Mouse (Mus musculus): Measurements from ENCODE around the gene Iqcf1. TPM values are rescaled to one million over a fixed set of nuclear protein-coding genes. Genes with fewer than 3 reads are reported as not detected.

Iqcf1 gene
- polyA plus RNA-seq, 1 experiment from 2014 or later: not detected

DNA sequence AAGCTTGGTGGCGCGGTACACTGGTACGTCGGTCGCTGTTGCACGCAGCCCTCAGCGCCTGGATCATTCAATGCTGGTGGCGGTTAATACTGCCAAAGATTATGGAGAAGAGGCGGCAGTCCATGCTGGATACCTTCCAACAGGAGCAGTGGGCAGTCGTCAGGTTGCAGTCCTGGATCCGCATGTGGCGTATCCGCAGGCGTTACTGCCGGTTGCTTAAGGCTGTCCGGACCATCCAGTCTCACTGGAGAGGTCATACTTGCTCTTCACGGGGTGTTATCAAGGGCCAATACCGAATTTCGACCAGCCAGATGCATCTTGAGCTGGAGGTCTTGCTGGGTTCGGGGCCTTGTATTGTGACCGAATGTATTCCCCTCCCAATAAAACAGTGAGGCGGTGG, 2.1 kb downstream of the Iqcf1 start:
- no peak overlapping the region for H3K4me2 ChIP-seq
- H3K27me3 ChIP-seq (replicated peaks): no peaks in the 10 kb centered on the region
- 84% methylated on average over 22 of the region's 22 CpGs for WGBS
- no peaks in the 10 kb centered on the region for H3K9me3 ChIP-seq
- no peaks in the 10 kb centered on the region for H3K36me3 ChIP-seq
- no peak for ATAC-seq (ENCODE audit: insufficient read depth, low FRiP score, low read depth)
- no peak overlapping the region for H3K27ac ChIP-seq
- no peaks in the 10 kb centered on the region for H3K4me1 ChIP-seq
- no peak overlapping the region for H3K9ac ChIP-seq
- H3K4me3 ChIP-seq (replicated peaks): no peak overlapping the region

DNA sequence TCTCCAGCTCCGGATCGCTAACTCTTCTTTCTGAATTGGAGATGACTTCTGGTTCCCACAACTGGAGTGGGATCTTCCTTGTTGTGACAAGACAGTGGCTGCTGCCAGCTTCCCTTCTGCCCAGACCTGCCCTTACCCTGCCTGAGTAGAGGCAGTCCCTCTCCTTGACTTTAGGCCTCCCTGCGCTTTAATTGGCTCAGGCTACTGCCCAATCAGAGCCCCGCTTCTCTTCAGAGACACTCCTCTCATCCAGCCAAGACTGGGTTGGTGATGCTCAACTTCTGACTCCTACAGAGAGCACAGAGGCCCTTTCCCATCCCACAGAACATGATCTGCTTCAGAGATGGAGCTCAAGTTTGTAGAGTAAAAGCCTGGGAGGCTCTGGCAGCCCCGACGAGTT, 4.5 kb downstream of the Iqcf1 start:
- Histone ChIP-seq H3K27ac (no peak overlapping the region), H3K9ac (no peak overlapping the region), H3K27me3 (replicated peaks) (no peaks in the 10 kb centered on the region), H3K4me2 (no peak overlapping the region), H3K36me3 (no peaks in the 10 kb centered on the region), H3K4me1 (no peaks in the 10 kb centered on the region), H3K9me3 (no peaks in the 10 kb centered on the region), H3K4me3 (replicated peaks) (no peak overlapping the region)
- ATAC-seq (ENCODE audit: insufficient read depth, low FRiP score, low read depth): no peak
- WGBS: 78% methylated on average over 6 of the region's 6 CpGs

DNA sequence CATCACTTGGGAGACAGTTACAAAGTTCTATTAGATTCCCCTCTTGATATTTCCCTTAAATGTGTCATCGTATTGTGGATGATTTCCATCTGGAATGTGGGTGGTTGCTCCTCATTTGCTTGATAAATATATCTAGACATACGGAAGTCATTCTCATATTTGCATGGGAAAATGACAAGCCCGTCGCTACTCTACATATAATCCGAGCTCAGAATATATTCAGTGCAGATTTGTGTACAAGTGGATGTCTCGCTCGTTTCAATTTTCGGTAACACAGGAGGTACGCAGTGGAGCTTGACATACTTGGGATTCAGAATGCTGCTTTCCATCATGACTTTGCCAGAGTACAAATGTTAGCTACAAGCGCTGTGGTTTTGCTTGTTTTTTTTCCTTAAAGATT, 9.6 kb downstream of the Iqcf1 start:
- Histone ChIP-seq H3K9ac (no peak overlapping the region), H3K4me2 (no peak overlapping the region), H3K4me3 (replicated peaks) (no peak overlapping the region), H3K27me3 (replicated peaks) (no peaks in the 10 kb centered on the region), H3K4me1 (no peaks in the 10 kb centered on the region), H3K36me3 (no peaks in the 10 kb centered on the region), H3K27ac (no peak overlapping the region), H3K9me3 (no peaks in the 10 kb centered on the region)
- ATAC-seq (ENCODE audit: insufficient read depth, low FRiP score, low read depth): no peak
- WGBS: 90% methylated on average over 10 of the region's 10 CpGs

DNA sequence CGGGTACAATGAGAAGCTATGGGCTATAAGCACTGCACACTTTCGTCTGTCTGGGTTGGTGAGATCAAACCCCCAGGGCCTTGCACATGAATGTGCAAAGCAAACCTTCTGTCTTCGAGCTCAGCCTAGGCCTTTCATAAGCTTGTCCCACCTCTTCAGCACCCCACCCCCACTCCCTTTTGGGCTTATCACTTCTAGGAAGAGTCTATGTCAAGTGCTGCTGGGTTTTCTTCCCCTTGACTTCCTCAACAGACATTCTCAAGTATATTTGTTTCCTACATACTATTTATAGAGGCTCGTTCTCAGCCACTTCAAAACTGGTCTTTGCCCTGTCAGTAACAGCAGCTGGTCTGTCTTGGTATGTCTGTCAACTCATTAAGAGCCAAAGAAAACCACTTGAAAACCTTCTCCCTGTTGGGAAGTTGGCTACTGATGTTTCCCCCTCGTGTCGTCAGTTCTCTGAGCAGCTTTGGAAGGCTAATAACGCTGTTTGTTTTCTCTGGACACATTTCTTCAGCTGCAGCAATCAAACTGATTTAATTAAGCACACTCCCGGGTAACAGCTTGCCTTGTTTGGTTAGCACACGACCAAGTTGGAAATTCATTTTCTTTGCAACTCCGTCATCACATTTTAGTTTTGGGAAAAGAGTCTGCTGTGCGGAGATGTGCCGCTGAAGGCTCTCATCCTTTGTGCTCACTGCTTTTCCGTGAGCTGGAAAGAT, 13.1 kb downstream of the Iqcf1 start:
- H3K36me3 ChIP-seq: no peaks in the 10 kb centered on the region
- H3K9ac ChIP-seq: no peak overlapping the region
- no peaks in the 10 kb centered on the region for H3K4me1 ChIP-seq
- no peaks in the 10 kb centered on the region for H3K27me3 ChIP-seq (replicated peaks)
- no peak overlapping the region for H3K27ac ChIP-seq
- H3K4me2 ChIP-seq: no peak overlapping the region
- no peaks in the 10 kb centered on the region for H3K9me3 ChIP-seq
- 60% methylated on average over 13 of the region's 13 CpGs for WGBS
- no peak for ATAC-seq (ENCODE audit: insufficient read depth, low FRiP score, low read depth)
- no peak overlapping the region for H3K4me3 ChIP-seq (replicated peaks)

DNA sequence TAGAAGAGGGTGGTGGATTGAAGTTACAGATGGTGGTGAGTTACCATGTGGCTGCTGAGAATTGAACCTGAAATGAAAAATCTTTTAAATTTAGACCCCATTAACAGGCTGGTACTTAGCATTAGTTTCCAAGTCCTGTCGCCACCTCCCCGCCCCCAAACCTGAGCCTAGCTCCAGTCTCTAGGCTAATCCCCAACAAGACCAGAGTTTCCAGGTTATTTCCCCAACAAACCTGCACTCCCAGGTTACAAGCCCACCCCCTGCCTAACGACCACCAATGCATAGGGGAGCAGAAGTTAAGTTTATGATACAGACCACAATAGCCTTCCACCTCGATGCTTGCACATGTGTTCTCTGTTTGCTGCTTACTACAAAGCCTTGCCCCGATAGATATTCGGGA, 13.8 kb downstream of the Iqcf1 start:
- no peaks in the 10 kb centered on the region for H3K36me3 ChIP-seq
- H3K4me2 ChIP-seq: no peak overlapping the region
- 73% methylated on average over 6 of the region's 6 CpGs for WGBS
- no peaks in the 10 kb centered on the region for H3K4me1 ChIP-seq
- no peak overlapping the region for H3K27ac ChIP-seq
- H3K4me3 ChIP-seq (replicated peaks): no peak overlapping the region
- ATAC-seq (ENCODE audit: insufficient read depth, low FRiP score, low read depth): no peak
- H3K9me3 ChIP-seq: no peaks in the 10 kb centered on the region
- H3K27me3 ChIP-seq (replicated peaks): no peaks in the 10 kb centered on the region
- H3K9ac ChIP-seq: no peak overlapping the region

DNA sequence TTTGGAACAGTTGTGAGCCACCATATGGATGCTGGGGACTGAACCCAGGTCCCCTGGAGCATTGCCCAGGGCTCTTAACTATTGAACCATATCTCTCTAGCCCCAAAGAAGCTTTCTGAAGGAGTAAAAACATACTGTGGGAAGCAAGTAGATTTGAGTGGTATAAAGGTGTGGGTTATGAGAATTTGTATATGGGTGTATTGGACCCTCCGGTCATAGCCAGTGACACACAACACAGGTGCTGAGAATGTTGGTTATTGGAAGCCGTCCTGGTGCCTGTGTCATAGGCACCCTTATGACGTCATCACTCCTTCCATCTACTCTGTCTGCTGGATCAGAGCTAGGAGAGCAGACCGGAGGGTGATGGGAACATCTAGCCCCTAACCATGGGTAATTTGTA, 14.5 kb downstream of the Iqcf1 start, which contains the start of gene Iqcf5:
Iqcf5 (plus strand) TSS at position 301 of the 400 bp plus-strand sequence.
- no peak for ATAC-seq (ENCODE audit: insufficient read depth, low FRiP score, low read depth)
- 85% methylated on average over 4 of the region's 4 CpGs for WGBS

DNA sequence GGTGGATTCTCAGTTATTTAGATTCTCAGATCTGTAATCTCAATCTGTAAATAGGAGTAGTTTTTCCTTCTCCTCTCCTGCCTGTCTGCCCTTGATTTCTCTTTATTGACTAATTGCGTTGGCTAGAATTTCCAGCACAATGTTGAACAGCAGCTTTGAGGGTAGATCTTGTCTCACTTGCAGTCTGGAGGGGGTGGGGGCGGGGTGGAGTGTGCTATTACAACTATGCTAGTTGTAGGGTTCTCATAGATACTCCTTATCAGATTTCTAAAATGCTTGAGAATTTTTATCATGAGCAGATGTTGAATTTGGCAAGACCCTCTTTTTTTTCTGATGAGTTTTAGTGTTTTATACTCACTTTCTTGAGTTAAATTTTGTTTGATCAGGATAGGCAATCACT, 19.7 kb downstream of the Iqcf1 start:
- no peaks in the 10 kb centered on the region for H3K36me3 ChIP-seq

More for the DNA sequence above, 14.5 kb downstream of the Iqcf1 start, which contains the start of gene Iqcf5:
- Histone ChIP-seq H3K9ac (no peak within 1 kb of the TSS), H3K27ac (no peak within 1 kb of the TSS), H3K4me2 (no peak within 1 kb of the TSS), H3K4me3 (replicated peaks) (no peak within 1 kb of the TSS), H3K36me3 (no peaks in the 10 kb centered on the region), H3K4me1 (no peaks in the 10 kb centered on the region), H3K27me3 (replicated peaks) (no peaks in the 10 kb centered on the region), H3K9me3 (no peaks in the 10 kb centered on the region)

DNA sequence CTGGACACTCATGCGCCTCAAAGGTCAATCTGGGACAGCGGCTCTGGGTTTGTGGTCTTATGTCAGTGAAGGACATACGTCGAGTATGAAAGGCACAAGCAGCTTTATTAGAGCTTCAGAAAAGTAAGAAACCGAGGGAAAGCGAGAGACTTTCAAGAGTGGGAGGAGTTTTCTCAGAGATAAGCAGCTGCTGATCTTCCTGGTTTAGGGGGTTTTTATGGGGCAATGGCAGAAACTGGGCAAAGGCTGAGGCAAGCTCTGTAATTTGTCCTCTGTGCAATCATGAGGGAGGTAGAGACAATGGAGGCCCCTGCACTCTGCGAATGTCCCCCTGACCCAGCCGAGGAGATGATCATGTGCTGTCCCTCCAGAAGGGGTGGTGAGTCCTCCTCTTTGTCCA, 20.1 kb downstream of the Iqcf1 start:
- no peak overlapping the region for H3K27ac ChIP-seq
- no peaks in the 10 kb centered on the region for H3K4me1 ChIP-seq
- no peaks in the 10 kb centered on the region for H3K27me3 ChIP-seq (replicated peaks)
- no peak overlapping the region for H3K9ac ChIP-seq
- no peak for ATAC-seq (ENCODE audit: insufficient read depth, low FRiP score, low read depth)
- H3K4me3 ChIP-seq (replicated peaks): no peak overlapping the region
- H3K36me3 ChIP-seq: no peaks in the 10 kb centered on the region
- H3K9me3 ChIP-seq: no peaks in the 10 kb centered on the region
- no peak overlapping the region for H3K4me2 ChIP-seq
- WGBS: 73% methylated on average over 8 of the region's 8 CpGs

More for the DNA sequence above, 19.7 kb downstream of the Iqcf1 start:
- H3K9ac ChIP-seq: no peak overlapping the region
- no peak overlapping the region for H3K4me2 ChIP-seq
- H3K4me3 ChIP-seq (replicated peaks): no peak overlapping the region
- H3K9me3 ChIP-seq: no peaks in the 10 kb centered on the region
- no peak overlapping the region for H3K27ac ChIP-seq
- H3K27me3 ChIP-seq (replicated peaks): no peaks in the 10 kb centered on the region
- WGBS: 63% methylated on average over 2 of the region's 2 CpGs
- H3K4me1 ChIP-seq: no peaks in the 10 kb centered on the region
- ATAC-seq (ENCODE audit: insufficient read depth, low FRiP score, low read depth): no peak

DNA sequence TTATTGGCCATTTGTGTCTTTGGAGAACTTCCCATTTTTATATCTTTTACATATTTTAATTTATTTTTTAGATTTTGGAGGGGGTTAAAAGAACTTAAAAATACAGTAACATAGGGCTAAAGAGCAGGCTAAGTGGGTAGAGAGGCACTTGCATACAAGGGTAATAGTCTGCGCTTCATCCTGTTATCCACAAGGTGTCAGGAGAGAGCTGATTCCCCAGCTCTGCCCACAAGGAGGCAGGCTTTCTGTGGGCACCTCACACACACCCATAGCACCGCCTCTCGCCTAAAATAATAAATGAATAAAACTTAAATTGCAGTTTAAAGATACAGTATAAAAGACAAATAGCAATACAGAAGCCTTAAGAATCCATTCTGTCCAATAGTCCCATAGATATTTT, 32.1 kb downstream of the Iqcf1 start:
- H3K9ac ChIP-seq: no peak overlapping the region
- no peak overlapping the region for H3K27ac ChIP-seq
- H3K4me2 ChIP-seq: no peak overlapping the region
- H3K9me3 ChIP-seq: no peaks in the 10 kb centered on the region
- ATAC-seq (ENCODE audit: insufficient read depth, low FRiP score, low read depth): no peak
- no peaks in the 10 kb centered on the region for H3K36me3 ChIP-seq
- 38% methylated on average over 3 of the region's 3 CpGs for WGBS
- no peaks in the 10 kb centered on the region for H3K4me1 ChIP-seq
- H3K4me3 ChIP-seq (replicated peaks): no peak overlapping the region
- H3K27me3 ChIP-seq (replicated peaks): no peaks in the 10 kb centered on the region

DNA sequence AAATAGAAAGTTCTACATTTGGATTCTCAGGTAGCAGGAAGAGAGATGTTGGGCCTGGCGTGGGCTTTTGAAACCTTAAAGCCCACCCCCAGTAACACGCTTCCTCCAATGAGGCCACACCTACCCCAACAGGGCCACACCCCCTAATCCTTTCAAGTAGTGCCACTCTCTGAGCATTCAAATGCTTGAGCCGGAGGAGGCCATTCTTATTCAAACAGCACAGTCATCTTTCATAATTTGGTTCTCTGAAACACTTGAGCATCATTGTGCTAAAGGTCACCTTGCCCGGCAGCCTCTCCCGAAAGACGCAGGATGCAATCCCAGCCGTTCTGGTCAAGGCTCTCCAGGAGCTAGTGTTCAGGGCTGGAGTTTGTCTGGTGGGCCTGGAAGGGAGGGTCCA, 34.5 kb downstream of the Iqcf1 start:
- 90% methylated on average over 7 of the region's 7 CpGs for WGBS
- Histone ChIP-seq H3K4me3 (replicated peaks) (no peak overlapping the region), H3K4me2 (no peak overlapping the region), H3K36me3 (no peaks in the 10 kb centered on the region), H3K9ac (no peak overlapping the region), H3K4me1 (no peaks in the 10 kb centered on the region), H3K27ac (no peak overlapping the region), H3K27me3 (replicated peaks) (no peaks in the 10 kb centered on the region), H3K9me3 (no peaks in the 10 kb centered on the region)
- no peak for ATAC-seq (ENCODE audit: insufficient read depth, low FRiP score, low read depth)

DNA sequence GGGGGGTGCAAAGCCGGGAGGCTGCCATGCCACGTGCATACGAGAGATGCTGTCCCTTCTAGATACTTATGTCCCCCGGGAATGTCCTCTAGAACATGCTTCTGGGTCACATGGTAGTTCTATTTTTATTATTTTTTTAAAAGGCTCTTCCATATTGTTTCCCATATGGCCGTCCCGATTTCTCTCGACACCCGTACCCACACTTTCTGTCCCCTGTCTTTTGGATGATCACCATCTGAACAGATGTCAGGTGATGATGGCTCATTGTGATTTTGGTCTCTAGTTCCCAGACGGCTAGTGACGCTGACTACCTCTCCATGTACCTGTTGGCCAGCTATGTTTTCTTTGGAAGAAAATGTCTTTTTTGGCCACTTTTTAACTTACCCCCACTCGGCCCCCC, 35.2 kb downstream of the Iqcf1 start:
- Histone ChIP-seq H3K4me2 (no peak overlapping the region), H3K4me1 (no peaks in the 10 kb centered on the region), H3K9ac (no peak overlapping the region), H3K27me3 (replicated peaks) (no peaks in the 10 kb centered on the region), H3K9me3 (no peaks in the 10 kb centered on the region), H3K4me3 (replicated peaks) (no peak overlapping the region), H3K27ac (no peak overlapping the region), H3K36me3 (no peaks in the 10 kb centered on the region)
- 87% methylated on average over 11 of the region's 11 CpGs for WGBS
- ATAC-seq (ENCODE audit: insufficient read depth, low FRiP score, low read depth): no peak
